Mouse (Mus musculus): ENCODE measurements around the gene Eef1akmt1.

- TF ChIP-seq CTCF (IDR thresholded peaks at IDR 0.05; ENCODE audit: low read depth, low read length) (no peak), TAL1 (conservative IDR thresholded peaks at IDR 0.05; ENCODE audit: low read depth, low read length) (no peak), POLR2AphosphoS5 (IDR thresholded peaks at IDR 0.05; ENCODE audit: insufficient replicate concordance, low read depth, low read length) (no peak), GATA1 (IDR thresholded peaks at IDR 0.05; ENCODE audit: borderline replicate concordance, low read length) (no peak), GATA2 (IDR thresholded peaks at IDR 0.05; ENCODE audit: borderline replicate concordance, low read depth, low read length) (no peak)
Measured at GRCm38 (mm10) chr14:57534961-57535360, 36.5 kb downstream of the Eef1akmt1 start.

Data from G1E (cell line).